Mouse (Mus musculus) thymus, adult 2 months (tissue): Measurements from ENCODE around the gene Krtap3-3.

Experiments used
- CTCF ChIP-seq: fragments of 200-500 bp; IDR thresholded peaks from 2 replicates; pipeline ENCODE4 v1.5.1; 2012; ENCODE audit warnings: mild to moderate bottlenecking, control low read depth, low read length, moderate library complexity, borderline replicate concordance; ENCODE audit not compliant: control insufficient read depth, poor library complexity, insufficient read depth; ENCODE audit errors: extremely low read depth
- POLR2A ChIP-seq: fragments of 200-500 bp; IDR thresholded peaks from 2 replicates; pipeline ENCODE4 v1.6.1; 2012; ENCODE audit warnings: mild to moderate bottlenecking, low read length, control low read depth, moderate library complexity; ENCODE audit not compliant: control insufficient read depth, poor library complexity, insufficient read depth; ENCODE audit errors: extremely low read depth

DNA sequence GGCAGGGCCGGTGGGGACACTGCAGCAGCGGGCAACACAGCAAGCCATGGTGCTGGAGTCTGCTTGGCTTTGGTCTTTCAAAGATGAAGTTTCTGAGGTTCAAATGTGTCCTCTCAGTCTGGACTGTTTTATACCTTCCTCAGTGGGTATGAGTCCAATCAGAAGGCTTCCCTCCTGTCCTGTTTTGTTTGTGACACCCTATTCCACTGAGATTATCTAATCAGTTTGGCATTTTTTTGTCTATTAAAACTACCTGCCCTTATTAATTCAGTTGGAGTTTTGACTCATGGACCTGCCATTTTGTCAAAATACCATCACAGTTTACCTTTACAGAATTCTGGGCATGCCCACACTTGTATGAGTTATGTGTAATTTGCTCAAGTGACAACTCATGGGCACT lies 6.1 kb upstream of the Krtap3-3 start, which contains the start of gene Krtap3-2:
- TF ChIP-seq CTCF = no peak
- TF ChIP-seq POLR2A = no peak
